Mouse (Mus musculus): ENCODE results near the gene Dusp18.
"Not testable (repeated sequence)": the region's sequence is repeated elsewhere in the genome, so short reads cannot be mapped to it uniquely, and the experiment has no call there.

The Dusp18 gene

DNA sequence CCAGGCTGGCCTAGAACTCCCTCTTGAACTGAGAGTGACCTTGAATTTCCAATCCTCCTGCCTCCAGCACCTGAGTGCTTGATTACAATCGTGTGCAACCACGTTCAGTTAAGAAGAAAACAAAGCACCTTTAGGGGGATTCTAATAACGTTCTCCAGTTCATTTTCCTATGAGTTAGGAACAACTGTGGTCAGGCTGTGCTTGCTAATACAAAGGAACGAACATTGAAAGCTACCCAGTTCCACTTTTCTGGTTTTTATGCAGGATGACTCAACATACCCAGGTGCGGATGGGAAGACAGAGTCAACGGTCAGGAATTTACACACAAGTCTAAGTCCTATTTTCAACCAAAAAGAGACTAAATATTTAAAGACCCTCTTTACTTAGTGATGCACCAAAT is 1.1 kb upstream of the Dusp18 start:
- DNase-seq (ENCODE audit: low read depth), result no peak

DNA sequence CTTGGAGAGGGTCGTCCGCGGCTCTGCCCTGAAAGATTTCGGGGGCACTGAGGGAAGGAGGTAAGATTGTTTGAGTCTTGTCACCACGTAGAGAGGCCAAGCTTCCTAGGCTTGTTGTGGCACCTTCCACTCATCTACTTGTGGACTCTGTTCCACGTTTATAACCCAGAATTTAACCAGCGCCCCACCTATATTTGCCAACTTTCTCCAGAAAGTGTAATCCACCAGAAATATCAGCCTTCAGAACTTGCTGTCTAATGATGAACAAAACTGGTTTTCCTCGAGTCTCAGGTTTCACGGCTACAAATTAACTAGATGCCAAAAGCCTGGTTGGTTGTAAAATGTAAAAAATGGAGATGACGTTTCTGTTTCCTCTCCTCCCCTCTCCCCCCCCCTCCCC is 418 bp downstream of the Dusp18 start:
- DNase-seq (ENCODE audit: low read depth), result no peak

DNA sequence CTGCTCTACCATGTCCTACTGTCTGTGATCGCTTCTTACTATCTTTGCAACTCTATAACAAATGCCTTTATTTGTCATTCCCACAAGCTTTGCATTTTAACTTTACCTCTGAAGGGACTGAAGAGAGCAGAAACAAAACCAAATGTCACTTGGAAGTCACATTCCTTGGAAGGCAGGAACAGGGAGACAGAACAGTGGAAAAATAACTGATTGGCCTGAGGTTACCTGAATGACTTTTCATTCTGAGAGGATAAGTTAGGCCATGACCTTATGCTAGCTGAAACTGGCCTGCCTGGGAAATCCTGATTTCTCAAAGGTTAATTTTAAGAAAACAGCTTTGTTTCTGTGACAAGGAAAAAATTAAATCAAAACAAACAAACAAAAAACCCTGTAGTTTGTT is 893 bp downstream of the Dusp18 start:
- no peak for DNase-seq (ENCODE audit: low read depth)

DNA sequence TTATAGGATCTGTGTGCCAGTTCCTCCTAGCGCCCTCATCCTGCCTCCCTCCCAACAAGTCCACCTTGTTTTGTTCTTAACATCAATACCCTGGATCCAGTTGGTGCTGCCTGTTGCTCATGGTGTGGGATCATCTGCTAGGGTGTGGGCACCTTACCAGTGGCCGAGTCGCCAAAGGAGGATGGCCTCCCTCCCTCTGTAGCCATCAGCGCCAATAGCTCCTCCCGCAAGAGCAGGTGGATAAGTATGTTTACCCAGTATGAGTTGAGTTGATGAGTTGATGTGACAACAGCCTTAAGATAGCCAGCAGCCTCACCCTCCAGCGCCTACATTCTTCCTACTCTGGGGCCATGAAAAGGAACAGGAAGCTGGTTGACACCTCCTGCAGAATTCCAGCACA is 5.3 kb downstream of the Dusp18 start:
- no peak for DNase-seq (ENCODE audit: low read depth)

DNA sequence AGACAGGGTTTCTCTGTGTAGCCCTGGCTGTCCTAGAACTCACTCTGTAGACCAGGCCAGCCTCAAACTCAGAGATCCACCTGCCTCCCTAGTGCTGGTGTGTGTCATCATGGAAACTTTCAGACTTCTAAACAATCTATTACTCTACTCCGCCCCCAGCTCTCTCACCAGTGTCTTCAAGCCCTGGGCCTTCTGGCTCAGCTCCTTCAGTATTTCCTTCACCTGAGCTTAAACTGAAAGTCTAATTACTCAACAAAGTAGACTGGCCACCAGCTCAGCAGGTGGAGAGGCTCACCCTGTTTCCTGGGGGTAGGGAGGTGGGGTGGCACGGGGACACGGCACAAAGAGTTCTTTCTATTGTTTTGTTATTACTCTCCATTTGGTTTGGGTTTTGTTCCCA is 7.5 kb downstream of the Dusp18 start:
- no peak for DNase-seq (ENCODE audit: low read depth)

DNA sequence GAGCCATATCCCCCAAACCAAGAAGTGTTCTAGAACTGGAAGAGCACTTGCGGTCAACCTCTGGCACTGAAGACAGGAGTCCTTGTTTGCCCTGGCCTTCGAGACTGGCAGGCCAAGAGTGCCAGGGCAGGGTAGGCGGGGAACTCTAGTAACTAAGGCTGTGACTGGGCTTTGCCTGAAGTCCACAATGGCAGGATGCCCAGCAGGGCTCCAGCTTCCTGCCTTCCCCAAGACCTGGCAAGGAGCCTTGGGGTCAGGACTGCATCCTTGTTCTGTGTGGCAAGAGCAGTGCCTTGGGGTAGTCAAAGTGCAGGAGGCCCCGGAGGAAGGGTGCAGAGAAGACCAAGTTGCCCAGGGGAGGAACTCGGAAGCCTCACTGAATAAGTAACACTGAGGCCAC is 8.0 kb downstream of the Dusp18 start:
- no peak for DNase-seq (ENCODE audit: low read depth)

DNA sequence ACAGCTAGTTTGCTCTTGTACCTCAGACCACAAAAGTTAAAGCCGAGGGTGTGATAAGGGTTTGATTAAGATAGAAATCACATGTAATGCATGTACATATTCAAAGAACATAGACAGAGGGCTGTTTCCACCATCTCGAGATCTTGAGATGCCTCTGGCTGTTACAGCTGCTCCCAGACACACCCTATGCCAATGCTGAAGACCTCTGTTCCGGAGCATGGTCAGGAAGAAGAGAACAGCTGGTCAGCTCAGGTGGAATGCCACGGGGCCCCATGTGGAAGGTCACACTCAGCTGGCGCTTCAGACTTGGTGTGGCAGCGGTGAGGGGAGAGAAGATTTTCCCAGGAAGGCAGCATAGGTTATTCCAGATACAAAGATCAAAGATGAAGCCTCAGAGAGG is 9.6 kb downstream of the Dusp18 start:
- no peak for DNase-seq (ENCODE audit: low read depth)

DNA sequence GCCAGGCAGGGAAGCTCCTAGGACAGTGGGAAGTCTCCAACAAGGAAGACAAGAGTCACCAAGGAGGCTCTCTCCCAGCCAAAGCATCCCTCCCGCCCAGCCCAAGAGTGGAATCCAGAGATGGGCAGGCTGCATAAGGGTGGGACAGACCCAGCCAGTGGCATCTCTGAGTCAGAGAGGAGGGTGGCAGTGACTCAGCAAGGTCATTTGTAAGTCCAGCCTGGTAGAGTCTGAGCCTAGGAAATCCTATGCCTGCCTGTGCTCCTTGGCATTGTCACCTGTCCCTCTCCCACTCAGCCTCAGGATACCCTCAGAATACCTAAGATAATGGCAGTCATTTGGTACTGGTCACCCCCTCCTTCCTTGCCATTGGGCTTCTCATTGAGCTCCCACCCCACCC is 10.4 kb downstream of the Dusp18 start:
- DNase-seq (ENCODE audit: low read depth), result no peak

DNA sequence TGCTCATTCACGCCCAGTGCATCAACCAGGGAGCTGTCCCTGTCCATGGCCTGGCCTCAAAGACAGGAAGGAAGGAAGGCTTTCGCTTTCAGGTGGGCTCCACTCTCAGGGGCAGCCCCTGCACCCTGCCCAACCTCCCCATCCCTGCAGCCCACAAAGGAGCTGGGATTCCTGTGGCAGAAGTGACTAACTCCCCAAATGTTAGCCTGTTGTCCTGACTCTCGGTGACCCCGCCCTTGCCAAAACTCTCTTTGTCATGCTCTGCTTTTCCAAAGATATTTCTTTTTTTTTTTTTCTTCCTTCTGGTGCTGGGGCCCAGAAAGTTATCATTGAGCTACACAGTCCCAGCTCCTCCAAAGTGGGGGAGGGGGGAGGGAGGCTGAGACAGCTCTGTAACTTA is 14.2 kb downstream of the Dusp18 start:
- DNase-seq (ENCODE audit: low read depth), result no peak

DNA sequence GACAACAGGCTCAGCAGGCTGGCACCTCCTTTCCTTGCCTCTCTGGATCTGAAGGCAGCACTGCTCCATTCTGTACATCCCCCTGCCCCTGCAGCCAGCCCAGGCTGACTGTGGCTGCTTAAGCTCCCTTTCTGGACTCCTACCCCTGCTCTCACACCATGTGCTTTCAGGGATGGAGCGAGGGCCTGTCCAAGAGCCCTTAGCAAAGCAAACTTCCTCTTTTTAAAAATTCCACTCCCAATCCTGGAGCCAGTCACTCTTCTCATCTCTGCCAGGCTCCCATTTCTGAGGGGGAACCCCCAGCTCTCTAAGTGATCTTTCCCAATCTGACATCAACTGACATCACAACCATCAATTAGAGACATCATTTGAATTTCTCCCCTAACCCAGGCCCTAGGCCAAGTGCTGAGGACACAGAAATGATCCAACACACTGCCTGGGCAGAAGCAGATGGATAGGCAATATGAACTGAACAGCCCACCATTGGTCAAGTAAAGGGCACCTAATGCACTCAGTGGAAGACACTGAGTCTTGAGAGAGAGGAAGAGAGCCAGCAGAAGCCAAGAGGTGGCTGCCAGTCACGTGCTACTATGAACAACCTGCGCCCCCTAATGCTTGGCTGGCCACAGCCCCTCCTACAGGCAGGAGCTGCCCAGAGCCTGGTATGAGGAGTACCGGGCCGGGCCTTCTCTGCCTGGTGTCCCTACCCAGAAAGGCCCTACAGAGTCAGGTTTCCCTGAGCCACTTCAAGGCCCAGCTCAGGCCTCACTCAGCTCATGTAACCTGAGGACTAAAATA is 15.7 kb downstream of the Dusp18 start:
- DNase-seq (ENCODE audit: low read depth), result no peak

DNA sequence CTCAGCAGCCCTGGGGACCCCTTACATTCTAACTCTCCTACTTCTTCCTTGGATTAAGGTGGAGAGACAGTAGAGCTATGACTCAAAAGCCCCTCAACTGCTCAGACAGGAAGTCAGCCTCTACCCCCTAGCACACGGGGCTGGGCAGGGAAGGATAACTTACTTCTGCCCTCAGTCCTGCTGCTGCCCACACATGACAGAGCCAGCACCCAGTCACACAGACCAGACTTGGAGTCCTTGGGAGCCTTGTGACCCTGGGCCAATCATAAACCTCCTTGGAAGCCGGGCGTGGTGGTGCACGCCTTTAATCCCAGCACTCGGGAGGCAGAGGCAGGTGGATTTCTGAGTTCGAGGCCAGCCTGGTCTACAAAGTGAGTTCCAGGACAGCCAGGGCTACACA is 16.4 kb downstream of the Dusp18 start:
- not testable (repeated sequence) for DNase-seq (ENCODE audit: low read depth)

DNA sequence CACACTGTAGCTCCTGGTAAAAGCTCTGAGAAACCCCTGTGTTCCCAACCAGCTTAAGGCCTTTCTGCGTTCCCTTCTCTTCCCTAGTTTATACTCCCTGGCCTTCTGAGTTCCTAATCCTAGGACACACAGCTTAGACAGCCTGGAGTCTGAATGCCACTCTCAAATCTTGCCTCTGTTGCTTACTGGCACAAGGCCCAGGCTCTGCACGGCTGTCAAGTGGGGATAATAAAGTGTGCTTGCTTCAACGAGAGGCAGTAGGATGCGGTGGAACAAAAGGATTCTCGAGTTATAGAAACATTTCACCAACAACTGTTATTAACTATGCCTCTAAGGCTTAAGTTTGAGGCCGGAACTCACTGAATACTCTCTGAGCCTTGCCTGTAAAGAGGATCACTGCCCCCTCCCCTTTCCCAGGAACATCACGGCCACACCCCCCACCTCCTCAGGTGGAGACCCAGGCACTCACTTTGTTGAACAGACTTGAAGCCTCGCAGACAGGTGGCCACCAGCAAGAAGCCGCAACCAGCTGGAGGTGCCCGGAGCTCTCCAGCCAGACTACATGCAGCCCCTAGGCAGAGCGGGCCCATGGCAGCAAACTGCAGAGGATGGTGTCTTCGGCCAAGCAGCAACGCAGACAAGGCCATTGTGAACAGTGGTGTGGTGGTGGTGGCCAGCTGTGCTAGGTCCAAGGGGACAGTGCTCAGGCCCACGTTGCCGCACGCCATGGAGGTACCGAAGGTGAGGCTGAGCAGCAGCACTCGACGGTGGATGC is 17.2 kb downstream of the Dusp18 start:
- no peak for DNase-seq (ENCODE audit: low read depth)

DNA sequence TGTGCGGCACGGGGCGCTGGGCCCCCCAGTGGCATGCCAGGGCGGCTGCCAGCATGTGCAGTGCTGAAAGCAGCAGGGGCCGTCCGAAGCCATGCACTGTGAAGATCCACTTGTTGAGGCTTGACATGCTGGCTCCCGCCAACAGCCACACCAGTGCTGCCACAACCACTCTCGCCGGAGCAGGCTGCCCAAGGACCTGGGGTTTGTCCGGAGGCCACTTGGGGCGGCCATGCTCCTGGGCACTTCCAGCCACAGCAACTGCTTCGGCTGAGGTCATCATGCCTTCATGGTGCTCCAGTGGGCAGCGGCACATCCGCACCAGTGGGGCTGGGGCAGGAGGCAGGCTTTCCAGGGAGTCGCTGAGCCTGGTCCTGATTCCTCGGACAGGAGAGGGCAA is 17.8 kb downstream of the Dusp18 start:
- DNase-seq (ENCODE audit: low read depth), result no peak

DNA sequence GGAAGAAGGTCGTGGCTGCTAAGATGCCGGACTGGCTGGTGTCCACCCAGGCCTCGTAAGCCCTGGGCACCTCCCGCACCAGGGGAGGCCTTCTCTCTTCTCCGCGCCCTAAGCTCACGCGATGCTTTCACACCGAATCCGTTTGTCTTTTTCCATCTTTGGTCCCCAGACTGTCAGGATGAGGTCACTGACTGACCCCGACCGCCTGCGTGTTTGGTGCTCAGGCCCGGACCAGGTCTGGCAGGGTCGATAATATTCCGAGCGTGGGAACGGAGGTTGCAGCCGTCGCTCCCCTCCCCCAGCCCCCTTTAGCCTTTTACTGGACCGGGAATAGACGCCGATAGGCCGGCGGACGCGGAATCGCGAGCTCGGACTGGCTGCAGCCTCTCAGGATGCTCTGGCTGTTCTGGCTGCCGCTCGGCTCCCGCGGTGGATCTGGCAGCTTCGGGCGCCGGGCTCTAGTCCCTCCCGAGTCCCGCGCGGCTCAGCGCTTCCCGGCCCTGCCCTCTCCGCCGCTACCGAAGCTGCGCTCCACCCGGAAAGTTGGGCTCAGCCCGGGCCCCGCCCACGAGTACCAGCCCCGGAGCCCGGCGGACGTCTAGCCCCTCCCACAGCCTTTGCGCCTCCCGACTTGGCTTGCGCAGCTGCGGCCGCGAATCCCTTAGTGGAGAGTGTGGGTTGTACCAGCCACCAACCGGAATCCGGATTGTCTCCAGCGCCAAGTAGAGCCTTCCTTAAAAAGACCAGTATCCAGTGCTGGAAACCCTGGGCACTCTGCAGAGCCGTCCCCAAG is 18.5 kb downstream of the Dusp18 start:
- peak; percentile 61 for DNase-seq (ENCODE audit: low read depth)

DNA sequence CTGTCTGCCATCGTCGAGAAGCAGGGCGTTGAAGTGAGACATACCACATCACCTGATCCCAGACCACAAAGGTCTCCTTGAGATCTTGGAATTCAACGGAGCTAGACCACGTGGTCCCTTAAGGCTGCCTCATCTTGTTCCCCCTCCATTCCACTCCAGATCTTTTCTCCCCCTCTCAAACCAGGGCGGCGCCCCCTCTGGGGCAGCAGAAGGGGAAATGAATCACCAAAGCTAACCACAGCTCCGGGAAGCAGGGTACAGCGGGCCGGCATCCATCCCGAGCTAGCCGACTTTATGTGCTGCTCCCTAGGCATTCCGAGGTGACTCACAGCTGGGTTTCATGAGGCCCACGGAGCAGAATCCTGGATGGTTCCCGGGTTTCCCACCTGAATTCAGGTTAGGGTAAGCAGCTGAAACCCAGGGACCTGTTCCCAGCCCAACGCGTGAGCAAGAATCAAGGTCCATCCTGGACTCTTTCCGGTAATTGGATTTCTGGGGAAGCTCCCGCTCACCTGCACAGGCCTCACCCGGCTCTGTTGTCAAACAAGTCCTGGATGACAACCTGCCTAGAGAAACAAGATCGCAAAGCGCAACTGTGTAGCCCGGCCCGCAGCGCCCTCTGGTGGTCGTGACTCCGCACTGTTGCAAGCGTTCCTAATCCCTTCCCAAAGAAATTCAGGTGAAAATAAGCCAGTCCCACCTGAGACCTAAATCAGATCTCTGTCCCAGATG is 19.2 kb downstream of the Dusp18 start, which contains the start of gene Slc35e4:
Gene Slc35e4, minus strand, starts transcription at position 556 of the 732 bp plus-strand sequence.
- peak; percentile 50 for DNase-seq (ENCODE audit: low read depth)

DNA sequence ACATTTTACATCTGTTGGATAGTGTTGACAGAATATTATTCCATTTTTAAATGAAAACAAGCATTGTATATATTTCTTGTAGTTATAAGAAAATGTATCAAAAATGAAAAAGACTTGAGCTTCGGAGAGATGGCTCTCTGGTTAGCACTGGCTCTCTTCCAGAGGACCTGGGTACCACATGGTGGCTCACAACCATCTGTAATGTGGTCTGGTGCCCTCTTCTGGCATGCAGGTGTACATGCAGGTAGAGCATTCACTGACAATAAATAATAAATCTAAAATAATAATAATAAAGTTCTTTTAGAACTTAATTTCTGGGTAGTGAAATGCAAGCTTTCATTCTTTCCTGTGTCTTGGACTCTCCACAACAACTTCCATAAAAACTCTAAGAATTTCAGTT is 23.7 kb downstream of the Dusp18 start:
- DNase-seq (ENCODE audit: low read depth), result no peak

DNA sequence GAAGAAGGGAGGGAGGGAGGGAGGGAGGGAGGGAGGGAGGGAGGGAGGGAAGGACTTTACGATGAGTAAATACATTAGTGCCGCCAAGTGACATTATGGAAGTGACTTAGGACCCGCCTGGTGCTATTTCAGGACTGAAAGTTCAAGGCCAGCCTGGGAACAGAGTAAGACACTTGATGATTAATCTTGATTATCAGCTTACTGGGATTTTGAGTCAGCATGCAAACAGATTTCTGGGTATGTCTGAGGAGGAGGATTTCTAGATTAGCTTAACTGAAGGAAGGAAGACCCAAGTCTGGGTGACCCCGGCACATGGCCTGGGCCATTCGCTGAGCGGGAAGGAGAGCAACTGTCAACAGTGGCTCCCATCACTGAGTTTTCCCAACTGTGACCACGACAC is 25.4 kb downstream of the Dusp18 start:
- DNase-seq (ENCODE audit: low read depth), result no peak

DNA sequence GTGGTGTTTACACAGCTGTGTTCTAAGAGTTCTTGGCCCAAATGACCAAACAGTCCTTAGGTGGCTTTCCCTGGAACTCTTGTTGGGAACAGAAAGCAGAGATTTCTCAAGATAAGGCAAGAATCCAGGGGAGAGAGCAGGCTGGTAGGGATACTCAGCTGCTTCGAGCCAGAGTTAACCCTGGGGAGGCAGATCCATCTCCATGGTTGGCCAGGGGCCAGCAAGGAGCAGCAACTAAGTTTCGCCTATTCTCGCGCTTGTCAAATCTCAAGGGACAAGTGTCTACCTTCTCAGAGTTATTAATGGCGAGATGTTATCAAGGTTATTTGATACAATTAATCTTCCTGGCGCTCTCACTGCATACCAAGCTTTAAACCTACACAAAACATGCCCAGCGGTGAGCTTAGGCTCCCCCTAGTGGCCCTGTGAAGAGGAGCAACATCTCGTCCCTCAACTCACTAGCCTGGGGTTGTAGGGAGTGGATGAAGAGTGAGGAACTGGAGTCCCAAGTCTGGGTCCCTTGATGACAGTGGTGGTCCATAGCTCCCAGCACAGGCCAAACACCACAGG is 26.3 kb downstream of the Dusp18 start:
- DNase-seq (ENCODE audit: low read depth), result peak; percentile 30

DNA sequence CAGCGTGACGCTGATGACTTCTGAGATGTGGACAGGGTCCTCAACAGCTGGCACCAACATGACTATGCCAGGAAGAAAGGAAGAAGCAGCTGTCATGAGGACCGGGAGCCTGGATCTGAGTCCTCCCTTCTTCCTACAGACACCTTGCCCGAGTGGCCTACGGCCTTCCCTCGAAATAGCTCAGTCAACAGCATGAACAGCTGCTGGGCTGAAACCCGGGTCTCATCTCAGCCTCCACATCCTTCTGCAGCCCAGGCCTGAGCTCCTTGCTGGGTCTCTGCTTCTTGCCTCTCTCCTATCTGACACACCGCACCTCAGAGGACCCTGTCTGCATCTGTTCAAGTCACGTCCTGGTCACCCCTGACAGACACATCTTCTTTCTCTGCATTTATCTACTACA is 27.1 kb downstream of the Dusp18 start:
- DNase-seq (ENCODE audit: low read depth), result no peak

DNA sequence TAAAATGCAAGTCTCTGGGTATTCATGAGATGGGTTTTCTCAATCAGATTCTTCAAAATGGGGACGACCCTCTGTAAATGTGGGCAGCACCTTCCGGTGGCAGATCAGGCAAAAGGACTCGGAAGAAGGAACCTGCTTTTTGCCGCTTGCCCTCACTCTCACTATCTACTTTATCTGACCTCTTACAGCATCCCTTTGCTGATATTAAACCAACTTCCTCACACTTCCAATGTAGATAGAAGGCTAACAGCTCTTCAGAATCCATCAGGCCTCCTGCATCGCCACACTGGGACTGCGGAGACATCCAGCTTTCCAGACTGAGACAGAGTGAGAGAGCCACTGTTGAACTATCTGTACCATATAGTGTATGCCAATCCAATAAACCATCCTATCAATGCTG is 27.7 kb downstream of the Dusp18 start:
- DNase-seq (ENCODE audit: low read depth), result no peak

DNA sequence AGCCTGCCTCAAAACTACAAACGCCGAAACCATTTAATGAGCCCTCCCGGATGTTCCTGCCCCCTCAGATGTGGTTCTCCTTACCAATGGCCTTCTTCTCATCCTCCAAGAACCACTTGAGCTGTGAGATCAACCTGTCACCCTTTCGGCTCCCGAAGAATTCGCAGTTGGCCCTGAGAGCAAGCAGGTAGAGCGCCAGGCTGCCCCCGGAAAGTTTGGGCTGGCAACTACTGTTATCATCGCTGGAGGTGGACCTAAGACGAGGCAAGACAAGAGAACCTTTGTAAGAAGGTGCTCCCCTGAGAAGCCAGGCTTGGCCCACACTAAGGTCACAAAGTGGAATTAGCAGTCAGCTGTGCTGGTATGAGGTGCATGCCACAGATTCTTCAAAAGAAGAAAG is 30.9 kb downstream of the Dusp18 start:
- no peak for DNase-seq (ENCODE audit: low read depth)

DNA sequence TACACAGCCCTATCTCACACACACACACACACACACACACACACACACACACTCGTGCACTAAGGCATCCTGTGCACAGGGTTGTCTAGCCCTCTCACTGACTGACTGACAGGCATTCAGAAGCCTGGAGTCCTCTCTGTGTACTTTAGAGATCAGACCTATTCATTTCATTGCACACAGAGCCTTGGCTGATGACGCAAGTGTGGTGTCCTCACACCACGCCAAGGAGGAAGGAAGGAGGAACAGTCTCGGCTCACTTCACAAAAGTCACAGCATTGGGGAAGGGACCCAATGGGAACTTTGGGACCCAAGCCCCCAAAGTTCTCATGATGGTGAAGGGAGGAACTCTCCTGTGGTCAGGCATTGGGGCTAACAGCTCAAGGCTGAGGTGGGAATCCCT is 35.0 kb downstream of the Dusp18 start:
- no peak for DNase-seq (ENCODE audit: low read depth)

All from c-Kit-positive CD71-positive TER-119-negative erythroid progenitor cells, embryonic 14.5 days (primary cell).